Mouse (Mus musculus): ENCODE measurements at regions not wholly inside any gene's neighbourhood (a gene's known extent, or its start where the extent isn't known, plus 50 kb on each side); places are given as distances from the start of the nearest gene placed in this dataset.

- TF ChIP-seq CTCF (IDR thresholded peaks at IDR 0.05) (no peak), POLR2A (IDR thresholded peaks at IDR 0.05; ENCODE audit: insufficient read depth, low read depth, low read length) (no peak)
These were observed 481.9 kb downstream of the Psat1 start for GRCm38 (mm10) chr19:15465063-15465760.
